Mouse (Mus musculus): Measurements from ENCODE around the gene Zscan21.

Gene Zscan21

DNA sequence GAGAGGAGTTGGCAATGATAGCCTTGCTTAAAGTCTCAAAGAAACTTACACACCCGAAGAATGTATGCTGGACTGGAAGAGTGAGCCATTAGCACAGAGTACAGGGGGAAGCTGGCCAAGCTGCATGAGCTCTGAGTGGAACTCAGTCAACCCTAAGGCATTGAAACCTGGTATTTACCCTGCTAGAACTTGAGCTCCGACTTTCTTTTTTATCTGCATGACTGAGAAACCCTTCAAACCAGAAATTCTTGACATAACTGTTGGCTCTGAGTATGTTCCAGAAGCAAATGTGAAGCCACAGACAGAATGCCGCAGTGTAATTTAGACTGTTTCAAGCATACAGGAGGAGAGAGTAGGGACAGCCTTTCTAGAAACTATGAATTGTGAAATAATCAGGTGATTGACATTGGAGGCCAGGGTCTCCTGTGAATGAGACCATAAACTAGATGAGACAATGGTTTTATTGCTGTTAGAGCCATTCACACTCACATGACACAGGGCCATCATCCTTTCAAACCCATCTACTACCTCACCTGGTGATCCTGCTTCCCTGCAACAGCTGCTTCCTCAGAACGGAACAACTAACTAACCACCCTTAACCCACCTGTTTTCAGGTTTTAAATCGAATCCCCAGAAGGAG lies 15.8 kb downstream of the Zscan21 start:
- no peak for DNase-seq

GRCm38 (mm10) chr5:138137257-138137656 lies 20.6 kb downstream of the Zscan21 start:
- DNase-seq = no peak

DNA sequence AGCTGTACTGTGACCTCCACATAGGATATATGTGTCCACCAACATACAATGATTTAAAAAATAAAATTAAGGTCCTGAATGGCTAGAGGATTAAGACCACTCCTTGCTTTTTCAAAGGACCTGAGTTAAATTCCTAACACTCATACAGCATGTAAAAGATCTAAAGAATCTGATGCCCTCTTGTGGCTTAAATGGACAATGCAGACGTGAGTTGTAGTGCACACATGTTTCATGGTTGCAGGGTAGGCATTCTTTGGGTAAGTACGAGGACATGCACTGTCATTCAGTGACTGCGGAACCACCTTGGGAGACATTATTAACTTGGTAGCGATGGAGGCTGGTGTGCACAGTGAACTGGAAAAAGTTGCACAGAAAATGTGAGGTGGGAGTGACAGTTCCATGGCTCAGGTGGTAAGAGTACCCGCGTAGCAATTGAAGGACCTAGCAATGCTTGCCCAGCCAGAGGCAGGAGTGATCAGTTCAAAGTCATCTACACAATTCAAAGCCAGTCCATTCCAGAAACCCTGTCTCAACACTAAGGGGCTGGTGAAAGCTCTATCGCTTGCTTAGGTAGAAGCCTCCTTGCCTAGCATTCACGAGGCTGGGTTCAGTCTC lies 21.3 kb downstream of the Zscan21 start:
- DNase-seq = peak; percentile 37

GRCm38 (mm10) chr5:138138585-138138984 lies 21.9 kb downstream of the Zscan21 start:
- no peak for DNase-seq

DNA sequence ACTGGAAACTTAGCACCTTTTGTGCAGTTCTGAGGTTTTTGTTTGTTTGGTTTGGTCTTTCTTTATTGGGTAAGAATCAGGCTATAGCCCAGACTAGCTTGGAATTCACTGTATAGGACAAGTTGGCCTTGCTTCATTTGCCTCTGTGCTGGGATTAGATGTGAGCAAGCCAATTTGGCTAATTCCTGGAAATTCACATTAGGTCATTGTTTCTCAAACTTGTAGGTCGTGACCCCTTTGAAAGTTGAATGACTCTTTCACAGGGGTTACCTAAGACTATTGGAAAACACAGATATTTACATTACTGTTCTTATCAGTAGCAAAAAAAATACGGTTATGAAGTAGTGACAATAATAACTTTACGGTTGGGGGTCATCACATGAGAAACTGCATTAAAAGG lies 37.7 kb downstream of the Zscan21 start:
- no peak for DNase-seq

- peak; percentile 89 for DNase-seq
Measured at GRCm38 (mm10) chr5:138155443-138155976, 38.8 kb downstream of the Zscan21 start, which contains the start of gene Zfp113. Zfp113 (minus strand) TSS chr5:138155744.

DNA sequence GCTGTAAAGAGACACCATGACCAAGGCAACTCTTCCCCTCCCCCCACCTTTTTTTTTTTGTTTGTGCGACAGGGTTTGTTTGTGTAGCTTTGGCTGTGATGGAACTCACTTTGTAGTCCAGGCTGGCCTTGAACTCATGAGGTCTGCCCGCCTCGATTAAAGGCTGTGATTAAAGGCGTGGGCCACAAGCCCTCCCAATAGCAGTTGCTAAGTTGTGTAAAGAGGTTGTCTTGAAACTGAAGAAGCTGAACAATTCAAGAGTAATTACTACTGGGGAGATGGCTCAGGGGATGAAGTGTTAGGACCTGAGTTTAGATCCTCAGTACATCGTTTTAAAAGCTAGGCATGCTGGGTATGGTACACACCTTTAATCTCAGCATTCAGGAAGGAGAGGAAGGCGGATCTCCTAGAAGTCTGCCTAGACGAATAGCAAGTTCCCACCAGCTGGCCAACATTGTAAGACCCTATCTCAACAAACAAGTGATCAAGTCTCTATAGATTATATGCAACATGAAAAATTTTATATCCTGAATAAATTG lies 43.6 kb downstream of the Zscan21 start:
- no peak for DNase-seq

DNA sequence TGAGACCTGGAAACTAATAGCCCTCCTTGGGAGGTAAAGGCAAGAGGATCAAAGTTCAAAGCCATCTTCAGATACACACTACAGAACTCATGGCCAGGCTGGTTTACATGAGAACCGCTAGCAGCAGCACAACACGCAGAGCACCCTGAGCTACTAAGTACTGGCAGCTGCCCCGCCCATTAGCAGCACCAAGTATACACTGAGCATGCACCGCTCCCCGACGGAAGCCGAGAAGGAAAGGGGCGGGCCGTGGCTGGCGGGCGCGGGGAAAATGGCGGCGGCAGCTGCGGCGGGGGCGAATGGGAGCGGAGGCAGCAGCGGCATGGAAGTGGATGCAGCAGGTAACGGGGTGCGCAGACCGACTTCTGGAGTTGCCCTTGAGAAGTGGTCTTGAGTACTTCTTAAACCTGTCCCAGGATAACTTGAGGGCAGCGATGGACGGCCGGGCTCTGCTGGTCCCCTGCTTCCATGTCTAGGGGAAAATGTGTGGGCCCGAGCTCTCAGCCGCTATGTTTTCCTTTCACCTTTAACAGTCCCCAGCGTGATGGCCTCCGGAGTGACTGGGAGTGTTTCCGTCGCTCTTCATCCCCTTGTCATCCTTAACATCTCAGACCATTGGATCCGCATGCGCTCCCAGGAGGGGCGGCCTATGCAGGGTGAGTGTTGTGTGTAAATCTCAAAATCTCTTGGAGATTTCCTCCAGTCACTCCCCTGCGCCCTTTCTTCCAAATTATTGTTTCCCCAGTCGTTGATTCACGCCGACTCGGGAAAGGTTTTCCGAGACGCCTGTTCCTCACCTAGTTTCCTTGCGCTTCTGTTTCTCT lies 44.4 kb downstream of the Zscan21 start, which contains the start of gene Cops6:
Cops6 (plus strand) TSS at position 230 of the 824 bp plus-strand sequence.
- DNase-seq = peak; percentile 95

- DNase-seq = no peak
Measured at GRCm38 (mm10) chr5:138163046-138163445, 46.3 kb downstream of the Zscan21 start.

- DNase-seq = no peak
Measured at GRCm38 (mm10) chr5:138163610-138164009, 46.9 kb downstream of the Zscan21 start.

- no peak for DNase-seq
Measured at GRCm38 (mm10) chr5:138165594-138165993, 48.9 kb downstream of the Zscan21 start.

- DNase-seq = peak; percentile 92
Measured at GRCm38 (mm10) chr5:138170936-138171561, 54.3 kb downstream of the Zscan21 start.

DNA sequence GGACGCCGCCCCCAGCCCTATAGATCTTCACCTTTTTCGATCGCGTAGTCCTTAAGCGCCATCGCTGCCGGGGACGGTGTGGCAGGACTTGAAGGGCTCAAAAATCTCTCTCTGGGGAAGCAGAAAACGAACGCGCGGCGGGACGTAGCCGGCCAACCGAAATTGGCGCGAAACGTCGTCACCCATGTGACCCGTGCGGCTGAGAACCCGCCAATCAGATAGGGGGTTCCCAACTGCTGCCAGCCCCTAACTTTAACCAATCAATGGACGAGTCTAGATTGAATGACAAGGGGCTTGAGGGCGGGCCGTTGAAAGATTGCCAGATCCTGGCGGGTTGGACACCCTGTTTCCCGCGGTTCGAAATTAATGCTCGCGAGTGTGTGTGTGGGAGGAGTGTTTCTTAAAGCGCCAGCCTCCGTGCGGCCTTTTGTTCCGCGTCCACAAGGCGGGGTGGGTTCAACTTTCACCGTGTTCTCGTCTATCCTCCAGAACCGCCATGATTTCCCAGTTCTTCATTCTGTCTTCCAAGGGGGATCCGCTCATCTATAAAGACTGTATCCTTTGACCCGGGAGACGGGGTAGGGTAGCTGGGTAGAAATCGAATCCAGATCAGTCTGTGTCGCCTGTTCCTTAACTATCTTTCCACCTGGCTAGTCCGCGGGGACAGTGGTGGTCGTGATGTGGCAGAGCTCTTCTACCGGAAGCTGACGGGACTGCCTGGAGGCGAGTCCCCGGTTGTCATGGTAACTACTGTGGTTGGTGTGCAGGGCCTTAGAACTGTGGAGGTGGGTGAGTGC lies 55.2 kb downstream of the Zscan21 start, which contains the start of the genes Ap4m1 and Mcm7:
Ap4m1 (plus strand) TSS at position 308 of the 797 bp plus-strand sequence.
Mcm7 (minus strand) TSS at position 728 of the 797 bp plus-strand sequence.
- DNase-seq = peak; percentile 90

DNA sequence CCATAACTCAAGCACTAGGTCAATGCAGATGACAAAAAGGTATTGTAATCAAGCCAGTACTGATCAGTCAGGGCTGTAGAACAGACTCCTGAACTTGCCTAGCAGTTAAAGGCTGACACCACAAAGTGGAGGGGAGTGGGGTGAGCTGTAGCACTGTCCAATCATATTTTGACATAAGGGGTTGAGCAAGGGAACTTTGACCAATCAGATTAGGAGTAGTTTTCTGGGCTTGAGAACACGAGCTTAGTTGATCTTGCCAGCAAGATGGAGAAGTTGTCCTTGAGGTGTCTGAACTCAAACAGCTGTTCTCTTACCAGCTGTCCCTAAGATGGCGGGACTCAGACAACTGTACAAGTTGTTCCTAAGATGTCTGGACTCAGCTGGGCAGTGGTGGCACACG lies 56.5 kb downstream of the Zscan21 start:
- no peak for DNase-seq
